Mouse (Mus musculus): Measurements from ENCODE around the gene Dock9. TPM values are rescaled to one million over a fixed set of nuclear protein-coding genes. Genes with fewer than 3 reads are reported as not detected.

Dock9 gene
- polyA plus RNA-seq, 1 experiment from 2014 or later, result 13.6 TPM

GRCm38 (mm10) chr14:121687274-121687673 is 110.4 kb downstream of the Dock9 start:
- no peaks in the 10 kb centered on the region for H3K9me3 ChIP-seq (ENCODE audit: control insufficient read depth, low read length)
- H3K4me3 ChIP-seq (ENCODE audit: low read length), result no peak overlapping the region
- 77% methylated on average over 7 of the region's 7 CpGs for WGBS
- H3K4me1 ChIP-seq (ENCODE audit: control insufficient read depth, insufficient read depth, low read length), result no peaks in the 10 kb centered on the region
- no peaks in the 10 kb centered on the region; the same call in 1 of the 2 replicates for H3K36me3 ChIP-seq (ENCODE audit: control insufficient read depth, insufficient read depth, low read length)
- no peak overlapping the region for H3K27ac ChIP-seq (ENCODE audit: low read length)
- ATAC-seq, result no peak
- H3K27me3 ChIP-seq (replicated peaks; ENCODE audit: control insufficient read depth, insufficient read depth, low read length), result no peaks in the 10 kb centered on the region
- no peak overlapping the region for H3K4me2 ChIP-seq (ENCODE audit: low read depth, low read length)
- H3K9ac ChIP-seq (ENCODE audit: low read depth, low read length), result no peak overlapping the region

- no peaks in the 10 kb centered on the region for H3K36me3 ChIP-seq (ENCODE audit: control insufficient read depth, insufficient read depth, low read length)
- WGBS, result 65% methylated on average over 5 of the region's 5 CpGs
- H3K4me1 ChIP-seq (ENCODE audit: control insufficient read depth, insufficient read depth, low read length), result peaks cover 36% of the 10 kb centered on the region
- ATAC-seq, result no peak
- no peaks in the 10 kb centered on the region for H3K27me3 ChIP-seq (replicated peaks; ENCODE audit: control insufficient read depth, insufficient read depth, low read length)
- no peak overlapping the region for H3K9ac ChIP-seq (ENCODE audit: low read depth, low read length)
- no peak overlapping the region for H3K4me3 ChIP-seq (ENCODE audit: low read length)
- peak overlapping the region; percentile 34 for H3K27ac ChIP-seq (ENCODE audit: low read length)
- no peak overlapping the region for H3K4me2 ChIP-seq (ENCODE audit: low read depth, low read length)
- H3K9me3 ChIP-seq (ENCODE audit: control insufficient read depth, low read length), result no peaks in the 10 kb centered on the region
Measured at GRCm38 (mm10) chr14:121678913-121679312, 118.7 kb downstream of the Dock9 start.

- Histone ChIP-seq H3K4me3 (ENCODE audit: low read length) (no peak overlapping the region), H3K36me3 (ENCODE audit: control insufficient read depth, insufficient read depth, low read length) (no peaks in the 10 kb centered on the region), H3K4me2 (ENCODE audit: low read depth, low read length) (no peak overlapping the region), H3K9me3 (ENCODE audit: control insufficient read depth, low read length) (no peaks in the 10 kb centered on the region), H3K27ac (ENCODE audit: low read length) (peak overlapping the region; percentile 34), H3K4me1 (ENCODE audit: control insufficient read depth, insufficient read depth, low read length) (peaks cover 36% of the 10 kb centered on the region), H3K27me3 (replicated peaks; ENCODE audit: control insufficient read depth, insufficient read depth, low read length) (no peaks in the 10 kb centered on the region), H3K9ac (ENCODE audit: low read depth, low read length) (no peak overlapping the region)
- WGBS, result 29% methylated on average over 10 of the region's 10 CpGs
- no peak for ATAC-seq
Measured at GRCm38 (mm10) chr14:121678445-121678844, 119.2 kb downstream of the Dock9 start.

GRCm38 (mm10) chr14:121676596-121677330 is 120.9 kb downstream of the Dock9 start:
- Histone ChIP-seq H3K27me3 (replicated peaks; ENCODE audit: control insufficient read depth, insufficient read depth, low read length) (no peaks in the 10 kb centered on the region), H3K4me2 (ENCODE audit: low read depth, low read length) (no peak overlapping the region), H3K36me3 (ENCODE audit: control insufficient read depth, insufficient read depth, low read length) (no peaks in the 10 kb centered on the region), H3K4me1 (ENCODE audit: control insufficient read depth, insufficient read depth, low read length) (peaks cover 36% of the 10 kb centered on the region), H3K27ac (ENCODE audit: low read length) (peak overlapping the region; percentile 75), H3K9ac (ENCODE audit: low read depth, low read length) (no peak overlapping the region), H3K4me3 (ENCODE audit: low read length) (no peak overlapping the region), H3K9me3 (ENCODE audit: control insufficient read depth, low read length) (no peaks in the 10 kb centered on the region)
- 78% methylated on average over 11 of the region's 11 CpGs for WGBS
- ATAC-seq, result no peak

GRCm38 (mm10) chr14:121676121-121676591 is 121.5 kb downstream of the Dock9 start:
- H3K9me3 ChIP-seq (ENCODE audit: control insufficient read depth, low read length), result no peaks in the 10 kb centered on the region
- no peaks in the 10 kb centered on the region for H3K36me3 ChIP-seq (ENCODE audit: control insufficient read depth, insufficient read depth, low read length)
- no peaks in the 10 kb centered on the region for H3K27me3 ChIP-seq (replicated peaks; ENCODE audit: control insufficient read depth, insufficient read depth, low read length)
- H3K4me3 ChIP-seq (ENCODE audit: low read length), result no peak overlapping the region
- H3K27ac ChIP-seq (ENCODE audit: low read length), result peak overlapping the region; percentile 75
- no peak overlapping the region for H3K9ac ChIP-seq (ENCODE audit: low read depth, low read length)
- peaks cover 36% of the 10 kb centered on the region for H3K4me1 ChIP-seq (ENCODE audit: control insufficient read depth, insufficient read depth, low read length)
- ATAC-seq, result peak; percentile 60
- no peak overlapping the region; the same call in 1 of the 2 replicates for H3K4me2 ChIP-seq (ENCODE audit: low read depth, low read length)

- H3K4me3 ChIP-seq (ENCODE audit: low read length), result no peak overlapping the region
- peak; percentile 88 for ATAC-seq
- no peaks in the 10 kb centered on the region for H3K36me3 ChIP-seq (ENCODE audit: control insufficient read depth, insufficient read depth, low read length)
- peak overlapping the region; percentile 75 for H3K27ac ChIP-seq (ENCODE audit: low read length)
- no peaks in the 10 kb centered on the region for H3K27me3 ChIP-seq (replicated peaks; ENCODE audit: control insufficient read depth, insufficient read depth, low read length)
- H3K4me2 ChIP-seq (ENCODE audit: low read depth, low read length), result 0 out of 2 replicates have a peak overlapping the region, but pooled peaks have one; percentile 4
- H3K9ac ChIP-seq (ENCODE audit: low read depth, low read length), result no peak overlapping the region
- H3K9me3 ChIP-seq (ENCODE audit: control insufficient read depth, low read length), result no peaks in the 10 kb centered on the region
- H3K4me1 ChIP-seq (ENCODE audit: control insufficient read depth, insufficient read depth, low read length), result peaks cover 41% of the 10 kb centered on the region
- WGBS, result 14% methylated on average over 6 of the region's 6 CpGs
Measured at GRCm38 (mm10) chr14:121675579-121675978, 122.1 kb downstream of the Dock9 start.

- peak; percentile 66 for ATAC-seq
- H3K9me3 ChIP-seq (ENCODE audit: control insufficient read depth, low read length), result no peaks in the 10 kb centered on the region
- H3K4me3 ChIP-seq (ENCODE audit: low read length), result no peak overlapping the region
- peaks cover 41% of the 10 kb centered on the region for H3K4me1 ChIP-seq (ENCODE audit: control insufficient read depth, insufficient read depth, low read length)
- 57% methylated on average over 3 of the region's 3 CpGs for WGBS
- 0 out of 2 replicates have a peak overlapping the region, but pooled peaks have one; percentile 4 for H3K4me2 ChIP-seq (ENCODE audit: low read depth, low read length)
- no peak overlapping the region for H3K9ac ChIP-seq (ENCODE audit: low read depth, low read length)
- H3K27me3 ChIP-seq (replicated peaks; ENCODE audit: control insufficient read depth, insufficient read depth, low read length), result no peaks in the 10 kb centered on the region
- H3K27ac ChIP-seq (ENCODE audit: low read length), result peak overlapping the region; percentile 75
- no peaks in the 10 kb centered on the region for H3K36me3 ChIP-seq (ENCODE audit: control insufficient read depth, insufficient read depth, low read length)
Measured at GRCm38 (mm10) chr14:121675146-121675545, 122.5 kb downstream of the Dock9 start.

GRCm38 (mm10) chr14:121670016-121670415 is 127.6 kb downstream of the Dock9 start:
- H3K4me1 ChIP-seq (ENCODE audit: control insufficient read depth, insufficient read depth, low read length), result peaks cover 9% of the 10 kb centered on the region
- H3K9ac ChIP-seq (ENCODE audit: low read depth, low read length), result no peak overlapping the region
- peaks cover 2% of the 10 kb centered on the region; the same call in 1 of the 2 replicates for H3K36me3 ChIP-seq (ENCODE audit: control insufficient read depth, insufficient read depth, low read length)
- no peak overlapping the region for H3K4me3 ChIP-seq (ENCODE audit: low read length)
- H3K27me3 ChIP-seq (replicated peaks; ENCODE audit: control insufficient read depth, insufficient read depth, low read length), result no peaks in the 10 kb centered on the region
- H3K4me2 ChIP-seq (ENCODE audit: low read depth, low read length), result no peak overlapping the region
- no peaks in the 10 kb centered on the region; the same call in 1 of the 2 replicates for H3K9me3 ChIP-seq (ENCODE audit: control insufficient read depth, low read length)
- WGBS, result 77% methylated on average over 5 of the region's 5 CpGs
- no peak for ATAC-seq
- no peak overlapping the region for H3K27ac ChIP-seq (ENCODE audit: low read length)

- 40% methylated on average over 3 of the region's 3 CpGs for WGBS
- H3K27ac ChIP-seq (ENCODE audit: low read length), result 0 out of 2 replicates have a peak overlapping the region, but pooled peaks have one; percentile 2
- no peaks in the 10 kb centered on the region for H3K27me3 ChIP-seq (replicated peaks; ENCODE audit: control insufficient read depth, insufficient read depth, low read length)
- peaks cover 2% of the 10 kb centered on the region; the same call in 1 of the 2 replicates for H3K36me3 ChIP-seq (ENCODE audit: control insufficient read depth, insufficient read depth, low read length)
- H3K4me1 ChIP-seq (ENCODE audit: control insufficient read depth, insufficient read depth, low read length), result peaks cover 6% of the 10 kb centered on the region; the same call in 1 of the 2 replicates
- no peak overlapping the region for H3K4me2 ChIP-seq (ENCODE audit: low read depth, low read length)
- no peak overlapping the region for H3K9ac ChIP-seq (ENCODE audit: low read depth, low read length)
- no peak overlapping the region for H3K4me3 ChIP-seq (ENCODE audit: low read length)
- H3K9me3 ChIP-seq (ENCODE audit: control insufficient read depth, low read length), result no peaks in the 10 kb centered on the region; the same call in 1 of the 2 replicates
- peak; percentile 72 for ATAC-seq
Measured at GRCm38 (mm10) chr14:121666641-121667274, 130.9 kb downstream of the Dock9 start.
